Mouse (Mus musculus): Measurements from ENCODE around the gene Ccser2. TPM values are rescaled to one million over a fixed set of nuclear protein-coding genes. Genes with fewer than 3 reads are reported as not detected.
A peak's percentile ranks its signal among the peaks of the same experiment; 100 is the strongest.
"Not testable (repeated sequence)": the region's sequence is repeated elsewhere in the genome, so short reads cannot be mapped to it uniquely, and the experiment has no call there.

Gene Ccser2
- 29.9 and 34.2 TPM in 2 replicates for polyA plus RNA-seq (2016; fragmentation: Nextera tagmentation; extraction: Ambion mirVana)

GRCm38 (mm10) chr14:36968628-36969147 is at the start of gene Ccser2:
Gene Ccser2 (minus strand): TSS chr14:36968777.
- WGBS = 4% methylated on average over 39 of the region's 39 CpGs
- H3K27ac ChIP-seq (replicated peaks) = peak within 1 kb of the TSS; percentile 92
- no peaks in the 10 kb centered on the region for H3K9me3 ChIP-seq
- H3K4me1 ChIP-seq = peaks cover 22% of the 10 kb centered on the region
- H3K4me3 ChIP-seq = peak within 1 kb of the TSS; percentile 92
- H3K27me3 ChIP-seq (replicated peaks; ENCODE audit: low read depth, poor library complexity, severe bottlenecking) = no peaks in the 10 kb centered on the region
- DNase-seq (ENCODE audit: low spot score) = peak; percentile 99
- H3K36me3 ChIP-seq (replicated peaks) = no peaks in the 10 kb centered on the region

GRCm38 (mm10) chr14:37015894-37016293 is 47.3 kb upstream of the Ccser2 start:
- H3K27me3 ChIP-seq (replicated peaks; ENCODE audit: low read depth, poor library complexity, severe bottlenecking) = no peaks in the 10 kb centered on the region
- 40% methylated on average over 5 of the region's 5 CpGs for WGBS
- H3K4me3 ChIP-seq = no peak overlapping the region
- DNase-seq (ENCODE audit: low spot score) = peak; percentile 47
- H3K27ac ChIP-seq (replicated peaks) = no peak overlapping the region
- no peaks in the 10 kb centered on the region for H3K4me1 ChIP-seq
- H3K9me3 ChIP-seq = no peaks in the 10 kb centered on the region
- no peaks in the 10 kb centered on the region for H3K36me3 ChIP-seq (replicated peaks)

- H3K4me3 ChIP-seq = no peak overlapping the region
- H3K36me3 ChIP-seq (replicated peaks) = no peaks in the 10 kb centered on the region
- 55% methylated on average over 3 of the region's 3 CpGs for WGBS
- no peaks in the 10 kb centered on the region for H3K4me1 ChIP-seq
- DNase-seq (ENCODE audit: low spot score) = no peak
- no peak overlapping the region for H3K27ac ChIP-seq (replicated peaks)
- no peaks in the 10 kb centered on the region for H3K9me3 ChIP-seq
- no peaks in the 10 kb centered on the region for H3K27me3 ChIP-seq (replicated peaks; ENCODE audit: low read depth, poor library complexity, severe bottlenecking)
Measured at GRCm38 (mm10) chr14:37013644-37014043, 45.1 kb upstream of the Ccser2 start.

GRCm38 (mm10) chr14:37009686-37010085 is 41.1 kb upstream of the Ccser2 start:
- H3K27me3 ChIP-seq (replicated peaks; ENCODE audit: low read depth, poor library complexity, severe bottlenecking) = no peaks in the 10 kb centered on the region
- WGBS = 84% methylated on average over 2 of the region's 2 CpGs
- H3K27ac ChIP-seq (replicated peaks) = no peak overlapping the region
- 0 out of 2 replicates have a peak, but pooled peaks cover 3% of the 10 kb centered on the region for H3K4me1 ChIP-seq
- H3K36me3 ChIP-seq (replicated peaks) = no peaks in the 10 kb centered on the region
- no peak for DNase-seq (ENCODE audit: low spot score)
- no peaks in the 10 kb centered on the region for H3K9me3 ChIP-seq
- no peak overlapping the region for H3K4me3 ChIP-seq

GRCm38 (mm10) chr14:37006489-37006888 is 37.9 kb upstream of the Ccser2 start:
- Histone ChIP-seq H3K9me3 (no peaks in the 10 kb centered on the region), H3K27ac (replicated peaks) (no peak overlapping the region), H3K4me3 (no peak overlapping the region), H3K27me3 (replicated peaks; ENCODE audit: low read depth, poor library complexity, severe bottlenecking) (no peaks in the 10 kb centered on the region), H3K4me1 (0 out of 2 replicates have a peak, but pooled peaks cover 3% of the 10 kb centered on the region), H3K36me3 (replicated peaks) (no peaks in the 10 kb centered on the region)
- no peak for DNase-seq (ENCODE audit: low spot score)
- WGBS = 77% methylated on average over 8 of the region's 8 CpGs

- Histone ChIP-seq H3K36me3 (replicated peaks) (no peaks in the 10 kb centered on the region), H3K27me3 (replicated peaks; ENCODE audit: low read depth, poor library complexity, severe bottlenecking) (no peaks in the 10 kb centered on the region), H3K4me1 (0 out of 2 replicates have a peak, but pooled peaks cover 3% of the 10 kb centered on the region), H3K4me3 (no peak overlapping the region), H3K27ac (replicated peaks) (no peak overlapping the region), H3K9me3 (no peaks in the 10 kb centered on the region)
- WGBS = 33% methylated on average over 3 of the region's 3 CpGs
- no peak for DNase-seq (ENCODE audit: low spot score)
Measured at GRCm38 (mm10) chr14:37005865-37006264, 37.3 kb upstream of the Ccser2 start.

GRCm38 (mm10) chr14:37003431-37004095 is 35.0 kb upstream of the Ccser2 start:
- H3K36me3 ChIP-seq (replicated peaks) = no peaks in the 10 kb centered on the region
- no peak for DNase-seq (ENCODE audit: low spot score)
- H3K4me3 ChIP-seq = no peak overlapping the region
- H3K4me1 ChIP-seq = 0 out of 2 replicates have a peak, but pooled peaks cover 3% of the 10 kb centered on the region
- no peaks in the 10 kb centered on the region for H3K27me3 ChIP-seq (replicated peaks; ENCODE audit: low read depth, poor library complexity, severe bottlenecking)
- no peaks in the 10 kb centered on the region for H3K9me3 ChIP-seq
- 81% methylated on average over 8 of the region's 8 CpGs for WGBS
- H3K27ac ChIP-seq (replicated peaks) = no peak overlapping the region

- no peaks in the 10 kb centered on the region for H3K9me3 ChIP-seq
- H3K27me3 ChIP-seq (replicated peaks; ENCODE audit: low read depth, poor library complexity, severe bottlenecking) = no peaks in the 10 kb centered on the region
- no peak for DNase-seq (ENCODE audit: low spot score)
- 63% methylated on average over 2 of the region's 2 CpGs for whole genome bisulfite sequencing
- no peaks in the 10 kb centered on the region for H3K36me3 ChIP-seq (replicated peaks)
- H3K4me3 ChIP-seq = no peak overlapping the region
- no peak overlapping the region for H3K27ac ChIP-seq (replicated peaks)
- 0 out of 2 replicates have a peak, but pooled peaks cover 3% of the 10 kb centered on the region for H3K4me1 ChIP-seq
Measured at GRCm38 (mm10) chr14:37002852-37003251, 34.3 kb upstream of the Ccser2 start.

GRCm38 (mm10) chr14:37000780-37001179 is 32.2 kb upstream of the Ccser2 start:
- not testable (repeated sequence) for H3K27ac ChIP-seq (replicated peaks); DNase-seq (ENCODE audit: low spot score); H3K4me3 ChIP-seq; H3K36me3 ChIP-seq (replicated peaks); H3K27me3 ChIP-seq (replicated peaks; ENCODE audit: low read depth, poor library complexity, severe bottlenecking); H3K4me1 ChIP-seq; H3K9me3 ChIP-seq
- WGBS = 80% methylated on average over 6 of the region's 6 CpGs

GRCm38 (mm10) chr14:36989784-36990183 is 21.2 kb upstream of the Ccser2 start:
- H3K27ac ChIP-seq (replicated peaks) = no peak overlapping the region
- H3K4me3 ChIP-seq = no peak overlapping the region
- H3K27me3 ChIP-seq (replicated peaks; ENCODE audit: low read depth, poor library complexity, severe bottlenecking) = no peaks in the 10 kb centered on the region
- no peaks in the 10 kb centered on the region for H3K36me3 ChIP-seq (replicated peaks)
- H3K4me1 ChIP-seq = no peaks in the 10 kb centered on the region
- DNase-seq (ENCODE audit: low spot score) = no peak
- no peaks in the 10 kb centered on the region for H3K9me3 ChIP-seq

GRCm38 (mm10) chr14:36985693-36986092 is 17.1 kb upstream of the Ccser2 start:
- H3K9me3 ChIP-seq = no peaks in the 10 kb centered on the region
- H3K4me1 ChIP-seq = no peaks in the 10 kb centered on the region
- H3K36me3 ChIP-seq (replicated peaks) = no peaks in the 10 kb centered on the region
- DNase-seq (ENCODE audit: low spot score) = no peak
- H3K27me3 ChIP-seq (replicated peaks; ENCODE audit: low read depth, poor library complexity, severe bottlenecking) = no peaks in the 10 kb centered on the region
- H3K4me3 ChIP-seq = no peak overlapping the region
- 82% methylated on average over 3 of the region's 3 CpGs for WGBS
- no peak overlapping the region for H3K27ac ChIP-seq (replicated peaks)

GRCm38 (mm10) chr14:36975019-36975418 is 6.4 kb upstream of the Ccser2 start:
- whole genome bisulfite sequencing = 89% methylated on average over 3 of the region's 3 CpGs

GRCm38 (mm10) chr14:36971211-36971610 is 2.6 kb upstream of the Ccser2 start:
- Histone ChIP-seq H3K9me3 (no peaks in the 10 kb centered on the region), H3K36me3 (replicated peaks) (no peaks in the 10 kb centered on the region), H3K4me1 (peaks cover 9% of the 10 kb centered on the region), H3K4me3 (no peak overlapping the region), H3K27me3 (replicated peaks; ENCODE audit: low read depth, poor library complexity, severe bottlenecking) (no peaks in the 10 kb centered on the region), H3K27ac (replicated peaks) (no peak overlapping the region)
- DNase-seq (ENCODE audit: low spot score) = no peak
- 80% methylated on average over 4 of the region's 4 CpGs for WGBS

More at GRCm38 (mm10) chr14:36975019-36975418, 6.4 kb upstream of the Ccser2 start:
- no peaks in the 10 kb centered on the region for H3K9me3 ChIP-seq
- DNase-seq (ENCODE audit: low spot score) = no peak
- no peaks in the 10 kb centered on the region for H3K4me1 ChIP-seq
- H3K27me3 ChIP-seq (replicated peaks; ENCODE audit: low read depth, poor library complexity, severe bottlenecking) = no peaks in the 10 kb centered on the region
- H3K36me3 ChIP-seq (replicated peaks) = no peaks in the 10 kb centered on the region
- H3K4me3 ChIP-seq = no peak overlapping the region
- no peak overlapping the region for H3K27ac ChIP-seq (replicated peaks)

Data from embryonic facial prominence, embryonic 10.5 days (tissue).